Mouse (Mus musculus) kidney, postnatal 0 days (tissue): ENCODE measurements around the gene Dlg4. TPM values are rescaled to one million over a fixed set of nuclear protein-coding genes. Genes with fewer than 3 reads are reported as not detected.
"Not testable (repeated sequence)": the region's sequence is repeated elsewhere in the genome, so short reads cannot be mapped to it uniquely, and the experiment has no call there.

Source experiments
- ATAC-seq: fragments of 200-750 bp; cut with Nextera tagmentation; replicated peaks from 2 replicates; pipeline ENCODE4 v1.8.0; 2017; ENCODE audit warnings: low read depth, moderate number of reproducible peaks, moderate TSS enrichment, moderate library complexity; ENCODE audit not compliant: low FRiP score
- DNase-seq: peaks from one replicate; pipeline ENCODE4 v3.0.0-alpha.2; 2016; ENCODE audit warnings: low spot score
- H3K27ac ChIP-seq: fragments of 300-500 bp; sonication (generic); 2 replicates; pipeline ENCODE4 v1.5.1; 2014; ENCODE audit warnings: mild to moderate bottlenecking
- H3K27me3 ChIP-seq: fragments of 300-500 bp; sonication (generic); 2 replicates; pipeline ENCODE4 v1.6.1; 2014; ENCODE audit warnings: low read length, mixed read lengths; ENCODE audit not compliant: insufficient read depth
- H3K36me3 ChIP-seq: fragments of 300-500 bp; sonication (generic); 2 replicates; pipeline ENCODE4 v1.6.1; 2014; ENCODE audit warnings: low read length, mixed read lengths; ENCODE audit not compliant: insufficient read depth
- H3K4me1 ChIP-seq: fragments of 300-500 bp; sonication (generic); replicated peaks from 2 replicates; pipeline ENCODE4 v1.6.1; 2014; ENCODE audit warnings: antibody characterized with exemption, low read length, mixed read lengths; ENCODE audit not compliant: insufficient read depth
- H3K4me2 ChIP-seq: fragments of 300-500 bp; sonication (generic); 2 replicates; pipeline ENCODE4 v1.6.1; 2014; ENCODE audit warnings: mild to moderate bottlenecking, low read length, moderate library complexity, mixed read lengths
- H3K4me3 ChIP-seq: fragments of 300-500 bp; sonication (generic); replicated peaks from 2 replicates; pipeline ENCODE4 v1.5.1; 2014; ENCODE audit warnings: low read depth, low read length
- H3K9ac ChIP-seq: fragments of 300-500 bp; sonication (generic); 2 replicates; pipeline ENCODE4 v1.6.1; 2014; ENCODE audit warnings: low read depth, low read length
- H3K9me3 ChIP-seq: fragments of 300-500 bp; sonication (generic); replicated peaks from 2 replicates; pipeline ENCODE4 v1.6.1; 2016; ENCODE audit warnings: low read length, inconsistent platforms, mixed read lengths
- CTCF ChIP-seq: IDR thresholded peaks from 2 replicates; pipeline ENCODE4 v1.5.1; 2016; ENCODE audit warnings: antibody characterized with exemption, low read depth, mild to moderate bottlenecking, moderate library complexity
- WGBS: fragments of 180-500 bp; shearing (Covaris S2); extraction: QIAGEN DNeasy Blood & Tissue Kit; methylation state at CpG from one replicate; pipeline ENCODE4 v1.1.7; 2014; 5-methylcytosine and 5-hydroxymethylcytosine counted together
- polyA plus RNA-seq: library from polyadenylated mRNA; unstranded; fragments of >200 nt; fragmentation: Nextera tagmentation; extraction: Ambion mirVana; gene quantifications from 2 replicates; pipeline ENCODE4 v1.2.1, GENCODE M21; 2015

The Dlg4 gene
- polyA plus RNA-seq, 1 experiment from 2014 or later, result 4.3 TPM

DNA sequence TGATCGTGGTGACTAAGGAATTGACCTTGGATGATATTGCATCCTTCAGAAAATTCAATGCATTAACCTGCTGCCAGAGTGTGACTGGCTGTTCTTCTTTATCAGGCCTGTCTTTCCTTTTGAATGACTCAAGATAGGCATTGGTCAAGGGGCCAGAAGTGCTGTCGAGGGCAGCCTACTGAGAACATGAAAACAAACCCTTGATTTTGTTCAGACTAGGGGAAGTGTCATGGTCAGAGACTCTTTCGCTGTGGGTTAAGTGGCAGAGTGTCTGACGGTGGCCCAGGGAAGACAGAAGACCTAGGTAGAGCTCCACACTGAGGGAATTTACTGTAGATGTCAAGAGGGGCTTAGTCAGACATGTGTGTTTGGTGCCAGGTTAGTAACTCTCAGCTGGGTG, 50.0 kb downstream of the Dlg4 start:
- H3K4me2 ChIP-seq, result no peak overlapping the region
- no peak for DNase-seq
- H3K4me1 ChIP-seq, result no peaks in the 10 kb centered on the region
- no peaks in the 10 kb centered on the region for H3K27me3 ChIP-seq
- H3K9me3 ChIP-seq, result no peaks in the 10 kb centered on the region
- no peaks in the 10 kb centered on the region for H3K36me3 ChIP-seq
- no peak for TF ChIP-seq CTCF
- no peak overlapping the region for H3K9ac ChIP-seq
- 52% methylated on average over 4 of the region's 4 CpGs for WGBS
- H3K27ac ChIP-seq, result no peak overlapping the region
- H3K4me3 ChIP-seq, result no peak overlapping the region
- no peak for ATAC-seq

GRCm38 (mm10) chr11:70068245-70068644, 51.5 kb downstream of the Dlg4 start:
- no peak for DNase-seq
- H3K9ac ChIP-seq, result no peak overlapping the region
- TF ChIP-seq CTCF, result no peak
- no peaks in the 10 kb centered on the region for H3K27me3 ChIP-seq
- no peak for ATAC-seq
- H3K4me3 ChIP-seq, result no peak overlapping the region
- H3K4me1 ChIP-seq, result no peaks in the 10 kb centered on the region
- H3K36me3 ChIP-seq, result no peaks in the 10 kb centered on the region
- no peaks in the 10 kb centered on the region for H3K9me3 ChIP-seq
- WGBS, result 37% methylated on average over 3 of the region's 3 CpGs
- no peak overlapping the region for H3K4me2 ChIP-seq
- no peak overlapping the region for H3K27ac ChIP-seq

- Histone ChIP-seq H3K4me2 (no peak overlapping the region), H3K27ac (peak overlapping the region; percentile 62), H3K4me1 (no peaks in the 10 kb centered on the region), H3K27me3 (no peaks in the 10 kb centered on the region), H3K9ac (no peak overlapping the region), H3K36me3 (no peaks in the 10 kb centered on the region), H3K4me3 (no peak overlapping the region), H3K9me3 (no peaks in the 10 kb centered on the region)
- peak; percentile 74 for DNase-seq
- ATAC-seq, result no peak
- TF ChIP-seq CTCF, result no peak
- WGBS, result 17% methylated on average over 6 of the region's 6 CpGs
These were observed 53.3 kb downstream of the Dlg4 start for GRCm38 (mm10) chr11:70070057-70070456.

DNA sequence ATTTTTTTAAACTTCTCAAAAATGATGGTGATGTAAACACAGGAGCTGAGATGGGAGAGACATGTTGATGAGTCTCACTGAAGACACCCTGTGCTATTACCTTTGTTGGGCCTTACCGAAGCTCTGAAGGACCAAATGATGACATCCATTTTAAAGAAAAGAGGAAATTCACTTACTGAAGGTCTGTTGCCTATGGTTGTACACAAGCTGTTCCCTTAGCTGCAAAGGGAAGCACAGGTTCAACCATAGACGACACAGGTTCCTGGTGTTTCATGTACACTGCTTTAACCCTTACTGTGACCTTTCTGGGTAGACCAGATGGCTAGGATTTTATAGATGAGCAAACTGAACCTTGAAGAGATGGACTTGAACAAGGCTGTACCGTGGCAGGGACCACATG, 53.9 kb downstream of the Dlg4 start:
- not testable (repeated sequence) for H3K27me3 ChIP-seq, H3K4me3 ChIP-seq, H3K36me3 ChIP-seq, H3K9ac ChIP-seq, H3K4me1 ChIP-seq, ATAC-seq, H3K9me3 ChIP-seq, DNase-seq, H3K4me2 ChIP-seq
- WGBS, result 51% methylated on average over 3 of the region's 3 CpGs
- peak overlapping the region; percentile 55 for H3K27ac ChIP-seq

DNA sequence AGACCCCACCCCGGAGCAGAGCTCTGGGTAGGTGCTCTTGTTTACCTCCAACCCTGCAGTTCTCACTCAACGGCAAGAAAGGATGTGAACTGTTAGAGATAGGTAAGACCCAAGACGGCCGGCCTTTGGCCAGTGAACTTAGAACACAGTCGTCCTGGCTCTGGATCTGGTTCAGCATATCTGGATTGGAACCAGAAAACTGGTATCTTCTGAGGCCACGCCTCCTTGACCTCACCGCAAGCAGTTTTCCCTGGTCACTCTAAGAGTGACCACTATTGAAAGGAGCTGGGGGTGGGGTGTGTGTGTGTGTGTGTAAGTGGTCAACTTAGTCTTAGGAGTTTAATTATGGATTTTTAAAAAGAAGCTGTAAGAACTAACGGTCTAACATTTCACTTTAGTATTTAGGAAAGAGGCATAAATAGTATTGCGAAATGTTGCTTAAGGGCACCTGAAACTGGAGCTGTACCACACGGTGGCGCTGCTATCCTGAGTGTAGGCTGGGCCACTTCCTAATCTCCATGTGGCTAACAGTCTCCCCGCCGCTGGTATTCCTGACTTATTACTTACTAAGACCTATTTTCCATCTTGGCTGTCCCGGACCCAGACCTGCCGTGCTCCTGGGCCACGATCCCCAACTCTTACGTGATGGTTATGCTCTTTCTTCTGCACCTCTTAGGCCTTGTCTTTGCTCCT, 57.8 kb downstream of the Dlg4 start:
- no peaks in the 10 kb centered on the region for H3K4me1 ChIP-seq
- WGBS, result 34% methylated on average over 17 of the region's 17 CpGs
- no peak overlapping the region for H3K27ac ChIP-seq
- no peaks in the 10 kb centered on the region for H3K27me3 ChIP-seq
- H3K36me3 ChIP-seq, result no peaks in the 10 kb centered on the region
- peak; percentile 95 for TF ChIP-seq CTCF
- H3K4me3 ChIP-seq, result no peak overlapping the region
- no peak overlapping the region for H3K9ac ChIP-seq
- peak overlapping the region; percentile 21; the same call in 1 of the 2 replicates for H3K4me2 ChIP-seq
- ATAC-seq (0 out of 2 replicates have a peak, but pooled peaks have one; percentile 43), DNase-seq (peak; percentile 93)
- H3K9me3 ChIP-seq, result no peaks in the 10 kb centered on the region

DNA sequence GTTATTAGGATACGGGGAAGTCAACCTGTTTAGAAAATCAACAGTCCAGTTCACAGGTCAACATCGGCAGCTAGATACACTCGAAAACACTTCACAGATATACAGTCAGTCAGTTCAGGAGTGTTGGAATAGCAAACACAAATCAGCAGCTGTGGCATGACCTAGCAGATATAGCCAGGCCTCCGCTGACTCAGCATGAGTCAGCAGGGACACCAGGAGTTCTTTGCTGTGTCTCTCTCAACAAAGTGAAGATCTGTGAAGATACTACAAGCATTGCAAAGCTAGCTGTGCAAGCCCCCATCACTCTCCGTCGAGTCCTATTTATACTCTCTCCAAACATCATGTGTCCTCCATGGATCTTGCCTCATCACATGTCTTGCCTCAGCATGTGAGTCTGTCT, 58.8 kb downstream of the Dlg4 start:
- DNase-seq, result no peak
- Histone ChIP-seq H3K36me3 (no peaks in the 10 kb centered on the region), H3K27me3 (no peaks in the 10 kb centered on the region), H3K27ac (no peak overlapping the region), H3K9ac (no peak overlapping the region), H3K4me1 (no peaks in the 10 kb centered on the region), H3K4me2 (no peak overlapping the region), H3K4me3 (no peak overlapping the region), H3K9me3 (no peaks in the 10 kb centered on the region)
- no peak for ATAC-seq
- TF ChIP-seq CTCF, result no peak
- 64% methylated on average over 6 of the region's 6 CpGs for WGBS

DNA sequence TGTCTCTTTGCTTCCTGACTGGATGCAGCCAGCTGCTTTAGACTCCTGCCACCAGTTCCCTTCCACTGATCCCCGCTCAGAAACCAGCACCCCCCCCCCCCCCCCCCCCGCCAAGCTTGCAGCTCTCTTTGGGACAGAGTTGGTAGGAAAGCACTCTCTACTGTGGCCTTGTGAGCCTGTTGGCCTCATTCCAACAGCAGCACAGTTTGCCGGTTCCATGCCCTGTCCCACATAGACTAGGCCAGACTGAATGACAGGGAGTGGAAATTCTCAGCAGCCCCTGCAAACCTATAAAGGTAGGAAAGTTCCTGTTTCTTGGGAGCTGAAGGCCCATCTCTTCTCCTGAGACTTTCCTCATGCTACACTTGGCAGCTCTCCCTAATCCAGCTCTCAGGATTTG, 60.7 kb downstream of the Dlg4 start:
- no peak for ATAC-seq
- H3K9ac ChIP-seq, result no peak overlapping the region
- H3K27ac ChIP-seq, result no peak overlapping the region
- H3K27me3 ChIP-seq, result no peaks in the 10 kb centered on the region
- WGBS, result 40% methylated on average over 2 of the region's 3 CpGs
- H3K4me1 ChIP-seq, result no peaks in the 10 kb centered on the region
- H3K4me3 ChIP-seq, result no peak overlapping the region
- TF ChIP-seq CTCF, result no peak
- no peak for DNase-seq
- H3K4me2 ChIP-seq, result no peak overlapping the region
- no peaks in the 10 kb centered on the region for H3K36me3 ChIP-seq
- no peaks in the 10 kb centered on the region for H3K9me3 ChIP-seq
